Mouse (Mus musculus) gastrocnemius, postnatal 25 days (tissue): ENCODE results near the gene Zfp184. TPM values are rescaled to one million over a fixed set of nuclear protein-coding genes. Genes with fewer than 3 reads are reported as not detected.

Source experiments
- microRNA-seq, 2 experiments: library from miRNA; unstranded; fragments of <30 nt; microRNA quantifications; one replicate each; pipeline ENCODE4 v1.2.0; 2021; ENCODE audit warnings: borderline replicate concordance in 2 of 2
- total RNA-seq, 2 experiments: library from RNA; stranded (reverse); gene quantifications; 1 replicate in 1 of 2; 2 replicates in 1 of 2; pipeline ENCODE4 v1.2.3; 2021

The Zfp184 gene
- total RNA-seq, 2 experiments from 2014 or later, result 0.26 to 0.54 TPM

Small RNA genes within 50 kb of the gene (microRNA-seq; reads per million reads assigned to microRNA genes)
- gene Gm44456 (0 to 0.79 reads per million in 2 experiments), gene Mir1983 (72.9 to 125 reads per million in 2 experiments)

Other genes with a start within 250 kb of the Zfp184 start
- gene Olfr1359, start 247.0 kb upstream of the Zfp184 start, total RNA-seq, result not detected
- 10 to 100 TPM; 15.1 to 26.3 TPM for gene Hist1h2bl, start 229.0 kb upstream of the Zfp184 start, total RNA-seq
- gene Hist1h2ai, start 228.7 kb upstream of the Zfp184 start, total RNA-seq, result 10 to 100 TPM in 1 of 2 experiments, 1 to 10 TPM in 1; 4.4 to 21.0 TPM
- gene Hist1h3h, start 227.4 kb upstream of the Zfp184 start, total RNA-seq, result 10 to 100 TPM; 10.1 to 40.0 TPM
- 1 to 10 TPM; 1.1 to 5.1 TPM for gene Hist1h2bm, start 223.1 kb upstream of the Zfp184 start, total RNA-seq
- 1 to 10 TPM; 1.2 to 4.0 TPM for gene Hist1h4j, start 210.0 kb upstream of the Zfp184 start, total RNA-seq
- gene Hist1h4k, start 194.6 kb upstream of the Zfp184 start, total RNA-seq, result 10 to 100 TPM; 31.9 to 37.5 TPM
- 1 to 10 TPM; 2.7 to 6.4 TPM for gene Hist1h2ak, start 191.3 kb upstream of the Zfp184 start, total RNA-seq
- 1 to 10 TPM; 5.1 to 9.0 TPM for gene Hist1h2bn, start 191.0 kb upstream of the Zfp184 start, total RNA-seq
- 1 to 10 TPM; 3.9 to 9.2 TPM for gene Hist1h1b, start 164.5 kb upstream of the Zfp184 start, total RNA-seq
- gene Hist1h3i, start 161.7 kb upstream of the Zfp184 start, total RNA-seq, result 10 to 100 TPM; 20.0 to 23.8 TPM
- 1 to 10 TPM; 1.0 to 2.4 TPM for gene Hist1h2an, start 157.9 kb upstream of the Zfp184 start, total RNA-seq
- gene Hist1h2bp, start 157.6 kb upstream of the Zfp184 start, total RNA-seq, result 1 to 10 TPM; 5.3 to 6.0 TPM
- 10 to 100 TPM; 18.0 to 21.3 TPM for gene Hist1h2bq, start 134.9 kb upstream of the Zfp184 start, total RNA-seq
- gene Hist1h2ao, start 134.6 kb upstream of the Zfp184 start, total RNA-seq, result 10 to 100 TPM in 1 of 2 experiments, not detected in 1; 24.7 TPM
- 10 to 100 TPM; 49.0 to 65.1 TPM for gene Hist1h4m, start 133.3 kb upstream of the Zfp184 start, total RNA-seq
- gene Hist1h4n, start 112.9 kb upstream of the Zfp184 start, total RNA-seq, result 10 to 100 TPM; 14.1 to 20.2 TPM
- gene Hist1h2ap, start 111.6 kb upstream of the Zfp184 start, total RNA-seq, result 10 to 100 TPM in 1 of 2 experiments, not detected in 1; 17.0 TPM
- 10 to 100 TPM; 17.7 to 21.3 TPM for gene Hist1h2br, start 111.4 kb upstream of the Zfp184 start, total RNA-seq
- not detected for gene Pom121l2, start 36.1 kb downstream of the Zfp184 start, total RNA-seq
- gene Prss16, start 64.6 kb downstream of the Zfp184 start, total RNA-seq, result not detected
- gene Hist1h2ah, start 90.5 kb downstream of the Zfp184 start, total RNA-seq, result 1 to 10 TPM; 2.9 to 7.7 TPM
- 10 to 100 TPM; 13.9 to 29.0 TPM for gene Hist1h2bk, start 90.8 kb downstream of the Zfp184 start, total RNA-seq
- 10 to 100 TPM; 30.9 to 31.7 TPM for gene Hist1h4i, start 96.3 kb downstream of the Zfp184 start, total RNA-seq
- gene Hist1h2ag, start 97.8 kb downstream of the Zfp184 start, total RNA-seq, result 10 to 100 TPM in 1 of 2 experiments, 1 to 10 TPM in 1; 3.5 to 16.1 TPM
- 10 to 100 TPM in 1 of 2 experiments, 1 to 10 TPM in 1; 5.3 to 14.5 TPM for gene Hist1h2bj, start 98.1 kb downstream of the Zfp184 start, total RNA-seq
- not detected for gene Vmn1r188, start 139.3 kb downstream of the Zfp184 start, total RNA-seq
- gene Vmn1r189, start 160.7 kb downstream of the Zfp184 start, total RNA-seq, result not detected
- not detected for gene Vmn1r191, start 238.9 kb downstream of the Zfp184 start, total RNA-seq
- not detected for gene Vmn1r192, start 246.0 kb downstream of the Zfp184 start, total RNA-seq